In the genomic region with DNA sequence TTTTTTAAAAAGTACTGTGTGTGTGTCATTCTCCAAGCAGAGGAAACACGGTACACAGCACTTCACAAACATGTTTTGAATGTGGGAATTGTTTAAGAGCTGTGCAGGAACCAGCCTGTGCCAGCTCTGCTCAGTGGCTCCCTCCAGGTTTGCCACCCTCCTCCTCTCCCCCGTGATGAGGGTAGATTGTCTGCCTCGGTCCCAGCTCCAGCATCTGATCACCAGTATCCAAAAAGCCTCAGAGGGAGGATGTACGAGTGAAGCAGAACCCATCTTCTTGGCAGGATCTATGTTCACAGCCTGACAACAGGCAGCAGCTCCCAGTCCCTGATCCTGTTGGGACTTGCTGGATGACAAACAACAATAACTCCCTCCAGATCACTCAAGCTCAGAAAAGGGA, we compare ENCODE assay signal across 18 mouse cellular contexts.
A peak's percentile ranks its signal among the peaks of the same experiment; 100 is the strongest.
DNase-seq lines count a peak whose midpoint lies in the region; ATAC-seq and TF ChIP-seq lines count a peak whose summit lies in the region.
"Had no signal": no experiment of that assay in that cellular context is flagged by ENCODE, and none has a peak within 500 bp of the region (broad histone marks: within the 10 kb centered on the region; RNA-seq: fewer than 3 reads in every experiment).

No protein-coding gene starts in this region.

- H3K4me3 ChIP-seq in kidney, postnatal 0 days (replicated peaks; ENCODE audit: low read depth, low read length): no peak overlapping the region
- no peak overlapping the region for H3K4me3 ChIP-seq in kidney, embryonic 14.5 days (ENCODE audit: low read length)
- H3K4me3 ChIP-seq: embryonic facial prominence, embryonic 10.5 days; forebrain, embryonic 13.5 days; heart, adult 2 months; heart, embryonic 15.5 days; hindbrain, embryonic 13.5 days had no signal

- no peak overlapping the region for H3K27ac ChIP-seq in kidney, postnatal 0 days
- no peak overlapping the region for H3K27ac ChIP-seq in kidney, embryonic 14.5 days (ENCODE audit: low read depth, low read length)
- H3K27ac ChIP-seq: embryonic facial prominence, embryonic 10.5 days; forebrain, embryonic 13.5 days; heart, adult 2 months; heart, embryonic 15.5 days; hindbrain, embryonic 13.5 days had no signal

- no peaks in the 10 kb centered on the region for H3K27me3 ChIP-seq in kidney, postnatal 0 days (ENCODE audit: insufficient read depth, low read length)
- H3K27me3 ChIP-seq in kidney, embryonic 14.5 days (ENCODE audit: control insufficient read depth, insufficient read depth, low read length): no peaks in the 10 kb centered on the region
- H3K27me3 ChIP-seq: forebrain, embryonic 13.5 days; heart, embryonic 15.5 days; hindbrain, embryonic 13.5 days had no signal

- no peaks in the 10 kb centered on the region for H3K4me1 ChIP-seq in kidney, postnatal 0 days (replicated peaks; ENCODE audit: insufficient read depth, low read length)
- H3K4me1 ChIP-seq in kidney, embryonic 14.5 days (ENCODE audit: control insufficient read depth, insufficient read depth, low read length): 0 out of 2 replicates have a peak, but pooled peaks cover 4% of the 10 kb centered on the region
- H3K4me1 ChIP-seq: forebrain, embryonic 13.5 days; heart, embryonic 15.5 days had no signal

- no peaks in the 10 kb centered on the region for H3K36me3 ChIP-seq in kidney, postnatal 0 days (ENCODE audit: insufficient read depth, low read length)
- no peaks in the 10 kb centered on the region for H3K36me3 ChIP-seq in kidney, embryonic 14.5 days (ENCODE audit: control insufficient read depth, insufficient read depth, low read length)
- H3K36me3 ChIP-seq: embryonic facial prominence, embryonic 10.5 days; heart, embryonic 15.5 days; hindbrain, embryonic 13.5 days had no signal

- no peak overlapping the region for H3K9ac ChIP-seq in kidney, postnatal 0 days (ENCODE audit: low read depth, low read length)
- H3K9ac ChIP-seq in kidney, embryonic 14.5 days (ENCODE audit: low read depth, low read length): no peak overlapping the region
- H3K9ac ChIP-seq: forebrain, embryonic 13.5 days; forebrain, postnatal 0 days; heart, embryonic 15.5 days; hindbrain, embryonic 13.5 days had no signal

- peak; percentile 40 for DNase-seq in cerebellum, adult 9-10 months
- no peak for DNase-seq in cerebellum, adult 9-11 months
- DNase-seq in kidney, postnatal 0 days (ENCODE audit: low spot score): peak; percentile 1
- peak; percentile 11 to 12 for DNase-seq in layer of hippocampus, postnatal 36 days
- no peak for DNase-seq in layer of hippocampus, postnatal 14 days (ENCODE audit: low spot score in 2 of 2)
- no peak for DNase-seq in adrenal gland, postnatal 10 days
- DNase-seq: adrenal gland, postnatal 14 days; cerebellum, adult 8-10 months; forebrain, postnatal 0 days; gastrocnemius, postnatal 14 days; heart, adult 2 months; heart, postnatal 14 days had no signal

- no peak overlapping the region for H3K4me2 ChIP-seq in kidney, postnatal 0 days (ENCODE audit: low read length)
- no peak overlapping the region for H3K4me2 ChIP-seq in kidney, embryonic 14.5 days (replicated peaks; ENCODE audit: low read depth, low read length)
- H3K4me2 ChIP-seq: forebrain, embryonic 13.5 days; heart, embryonic 11.5 days; heart, embryonic 15.5 days; hindbrain, embryonic 13.5 days had no signal

- TF ChIP-seq CTCF in kidney, postnatal 0 days (IDR thresholded peaks at IDR 0.05; ENCODE audit: low read depth): no peak

- no peaks in the 10 kb centered on the region for H3K9me3 ChIP-seq in kidney, postnatal 0 days (replicated peaks; ENCODE audit: low read length)
- H3K9me3 ChIP-seq in kidney, embryonic 14.5 days (ENCODE audit: control insufficient read depth, low read length): no peaks in the 10 kb centered on the region
- H3K9me3 ChIP-seq: embryonic facial prominence, embryonic 10.5 days; forebrain, embryonic 13.5 days; heart, embryonic 15.5 days; hindbrain, embryonic 13.5 days had no signal

- no peak for ATAC-seq in kidney, postnatal 0 days (replicated peaks; ENCODE audit: low FRiP score, low read depth)
- ATAC-seq in kidney, embryonic 14.5 days (ENCODE audit: low FRiP score, low TSS enrichment): no peak
- ATAC-seq: forebrain, embryonic 13.5 days; forebrain, postnatal 0 days had no signal

- WGBS in kidney, postnatal 0 days: 60% methylated on average over 4 of the region's 4 CpGs
- WGBS in kidney, embryonic 14.5 days: 68% methylated on average over 4 of the region's 4 CpGs

Comparison
In these comparisons a context has a peak if more than half of its experiments do, and no peak if none do; other contexts are left out.
1. DNase-seq: peak in cerebellum, adult 9-10 months (single experiment), kidney, postnatal 0 days (single experiment) and layer of hippocampus, postnatal 36 days (2 of 2); none in cerebellum, adult 9-11 months (single experiment), layer of hippocampus, postnatal 14 days (0 of 2) and adrenal gland, postnatal 10 days (single experiment).